ENCODE assay signal across 8 mouse cellular contexts in the genomic region with DNA sequence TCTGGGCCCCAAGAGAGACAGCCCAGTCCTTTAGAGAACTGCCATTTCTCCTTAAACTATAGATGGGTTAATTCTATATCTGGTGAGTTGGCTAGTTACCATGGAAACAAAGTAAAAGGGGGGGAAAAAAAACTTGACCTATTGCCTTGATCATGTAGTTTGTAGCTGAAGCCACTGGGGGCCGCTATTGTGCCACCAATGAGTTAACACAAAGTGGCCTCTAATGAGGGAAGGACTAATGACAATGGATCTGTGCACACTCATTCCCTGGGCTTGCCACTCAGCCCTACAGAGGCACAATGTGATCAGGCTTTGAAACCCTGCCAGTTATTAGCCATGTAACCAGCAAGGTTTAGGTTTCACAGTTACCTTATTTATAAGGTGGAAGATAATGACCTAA. TPM values are rescaled to one million over a fixed set of nuclear protein-coding genes. Genes with fewer than 3 reads are reported as not detected.
DNase-seq lines count a peak whose midpoint lies in the region; ATAC-seq and TF ChIP-seq lines count a peak whose summit lies in the region.

No protein-coding gene starts in this region.

- DNase-seq in heart, adult 11 months: peak; percentile 90
- DNase-seq in brain, adult 2 months (ENCODE audit: low read depth, low spot score): peak; percentile 88
- peak; percentile 79 for DNase-seq in kidney, postnatal 10 days
- peak; percentile 48 to 51 for DNase-seq in spleen, adult 2 months (ENCODE audit: low read depth in 1 of 2, low spot score in 2 of 2)

- peaks cover 6% of the 10 kb centered on the region for H3K36me3 ChIP-seq in heart, embryonic 12.5 days
- no peaks in the 10 kb centered on the region for H3K36me3 ChIP-seq in C2C12 (ENCODE audit: control insufficient read depth, insufficient read depth)
- peaks cover 5% of the 10 kb centered on the region for H3K36me3 ChIP-seq in forebrain, embryonic 13.5 days (ENCODE audit: poor library complexity, severe bottlenecking)
- H3K36me3 ChIP-seq in spleen, adult 2 months (ENCODE audit: control insufficient read depth, insufficient read depth, low read length): 0 out of 2 replicates have a peak, but pooled peaks cover 1% of the 10 kb centered on the region

- no peak overlapping the region for H3K9ac ChIP-seq in heart, embryonic 12.5 days
- no peak overlapping the region for H3K9ac ChIP-seq in forebrain, embryonic 13.5 days

- no peaks in the 10 kb centered on the region for H3K9me3 ChIP-seq in heart, embryonic 12.5 days (replicated peaks)
- no peaks in the 10 kb centered on the region for H3K9me3 ChIP-seq in forebrain, embryonic 13.5 days (replicated peaks)

- H3K4me2 ChIP-seq in heart, embryonic 12.5 days: no peak overlapping the region
- H3K4me2 ChIP-seq in forebrain, embryonic 13.5 days: no peak overlapping the region

- H3K27me3 ChIP-seq in heart, embryonic 12.5 days (replicated peaks): peaks cover 5% of the 10 kb centered on the region; the same call in 1 of the 2 replicates
- H3K27me3 ChIP-seq in C2C12 (ENCODE audit: control insufficient read depth, insufficient read depth, insufficient read length): no peaks in the 10 kb centered on the region
- H3K27me3 ChIP-seq in forebrain, embryonic 13.5 days: no peaks in the 10 kb centered on the region
- no peaks in the 10 kb centered on the region for H3K27me3 ChIP-seq in spleen, adult 2 months (ENCODE audit: control insufficient read depth, insufficient read depth, low read length)

- H3K4me1 ChIP-seq in heart, embryonic 12.5 days (replicated peaks): peaks cover 22% of the 10 kb centered on the region
- peaks cover 42% of the 10 kb centered on the region for H3K4me1 ChIP-seq in forebrain, embryonic 13.5 days
- H3K4me1 ChIP-seq in spleen, adult 2 months (ENCODE audit: control insufficient read depth, insufficient read depth, insufficient read length): peaks cover 9% of the 10 kb centered on the region; the same call in 1 of the 2 replicates

- no peak overlapping the region for H3K27ac ChIP-seq in heart, embryonic 12.5 days (ENCODE audit: poor library complexity, severe bottlenecking)
- peak overlapping the region; percentile 66 for H3K27ac ChIP-seq in forebrain, embryonic 13.5 days
- H3K27ac ChIP-seq in spleen, adult 2 months (ENCODE audit: insufficient read depth, low read length): no peak overlapping the region

- H3ac ChIP-seq in C2C12 (ENCODE audit: control insufficient read depth, insufficient read length, low read depth): no peak overlapping the region

- peak; percentile 16 for TF ChIP-seq CTCF in C2C12 (IDR thresholded peaks at IDR 0.05; ENCODE audit: control insufficient read depth, insufficient read depth, insufficient read length)
- peak; percentile 47; the same call in 1 of the 2 replicates for TF ChIP-seq CTCF in spleen, adult 2 months (IDR thresholded peaks at IDR 0.05; ENCODE audit: extremely low read depth, insufficient read depth, insufficient read length, insufficient replicate concordance)

- H3K4me3 ChIP-seq in heart, embryonic 12.5 days: no peak overlapping the region
- H3K4me3 ChIP-seq in C2C12 (ENCODE audit: insufficient read depth, poor library complexity, severe bottlenecking): no peak overlapping the region
- no peak overlapping the region for H3K4me3 ChIP-seq in forebrain, embryonic 13.5 days
- no peak overlapping the region for H3K4me3 ChIP-seq in spleen, adult 2 months (ENCODE audit: extremely low read depth, insufficient read depth, insufficient read length)

- 0% methylated on average over 1 of the region's 1 CpGs for WGBS in heart, embryonic 12.5 days
- WGBS in forebrain, embryonic 13.5 days: 0% methylated on average over 1 of the region's 1 CpGs
- 3% methylated on average over 1 of the region's 1 CpGs for WGBS in spleen, adult 2 months

- no peak for TF ChIP-seq POLR2A in spleen, adult 2 months (IDR thresholded peaks at IDR 0.05; ENCODE audit: low read depth, low read length)

- ATAC-seq in heart, embryonic 12.5 days (ENCODE audit: insufficient number of reproducible peaks, low FRiP score): no peak
- ATAC-seq in forebrain, embryonic 13.5 days: peak; percentile 56; the same call in 1 of the 2 replicates
- peak; percentile 66 for ATAC-seq in megakaryocyte progenitor cell, adult 5-6 weeks (replicated peaks; ENCODE audit: poor library complexity)

- H3K79me2 ChIP-seq in C2C12 (ENCODE audit: control insufficient read depth, insufficient read depth): peaks cover 14% of the 10 kb centered on the region

- peaks cover 8% of the 10 kb centered on the region for H3K79me3 ChIP-seq in C2C12 (ENCODE audit: low read depth)

TF ChIP-seq in C2C12, 6 proteins besides CTCF, POLR2A, EP300 and RAD21:
- TF ChIP-seq FOSL1 (IDR thresholded peaks at IDR 0.05; ENCODE audit: insufficient read depth, low read length, poor library complexity, severe bottlenecking): no peak

RNA-seq across cellular contexts. Expression of a gene that starts 3.4 kb away (rescaled TPM):
- polyA plus RNA-seq in heart, embryonic 12.5 days (2016; fragmentation: Nextera tagmentation; extraction: Ambion mirVana): 36.5 and 38.3 TPM in 2 replicates
- 56.9 TPM for polyA plus RNA-seq in C2C12 (2012; fragmentation: generic; extraction: Trizol)
- polyA plus RNA-seq in forebrain, embryonic 13.5 days (2015; fragmentation: Nextera tagmentation; extraction: Ambion mirVana): 50.9 and 63.4 TPM in 2 replicates
- 25.7 and 26.5 TPM in 2 replicates for total RNA-seq in megakaryocyte progenitor cell, adult 5-6 weeks (2015)
- 14.0 and 24.6 TPM in 2 replicates for total RNA-seq in megakaryocyte progenitor cell, adult 5-6 weeks (2017)
- 59.7 and 83.0 TPM in 2 replicates for polyA plus RNA-seq in spleen, adult 2 months (2012; rRNA removed)

RNA-seq across cellular contexts. Expression of a gene that starts 13.4 kb away (rescaled TPM):
- 7.6 and 8.0 TPM in 2 replicates for polyA plus RNA-seq in heart, embryonic 12.5 days (2016; fragmentation: Nextera tagmentation; extraction: Ambion mirVana)
- polyA plus RNA-seq in C2C12 (2012; fragmentation: generic; extraction: Trizol): 40.8 TPM
- polyA plus RNA-seq in forebrain, embryonic 13.5 days (2015; fragmentation: Nextera tagmentation; extraction: Ambion mirVana): 7.5 and 7.9 TPM in 2 replicates
- 0.95 and 1.3 TPM in 2 replicates for total RNA-seq in megakaryocyte progenitor cell, adult 5-6 weeks (2015)
- total RNA-seq in megakaryocyte progenitor cell, adult 5-6 weeks (2017): 2.9 and 3.3 TPM in 2 replicates
- 3.0 and 4.0 TPM in 2 replicates for polyA plus RNA-seq in spleen, adult 2 months (2012; rRNA removed)
